Mouse (Mus musculus) brain, embryonic 14.5 days (tissue): Measurements from ENCODE around the gene AL731706.2.

Experiments used
- CTCF ChIP-seq: fragments of 200-500 bp; IDR thresholded peaks from 2 replicates; pipeline ENCODE4 v1.5.1; 2012; ENCODE audit warnings: inconsistent platforms, mild to moderate bottlenecking, moderate library complexity, borderline replicate concordance; ENCODE audit not compliant: insufficient read depth, insufficient read length; ENCODE audit errors: extremely low read depth
- POLR2A ChIP-seq: fragments of 200-500 bp; IDR thresholded peaks from 2 replicates; pipeline ENCODE4 v1.6.1; 2012; ENCODE audit warnings: mild to moderate bottlenecking, inconsistent platforms, borderline replicate concordance; ENCODE audit not compliant: poor library complexity, insufficient read depth, insufficient read length, severe bottlenecking; ENCODE audit errors: extremely low read depth

- TF ChIP-seq CTCF (no peak), POLR2A (no peak)
These were observed 9.0 kb upstream of the AL731706.2 start for GRCm38 (mm10) chr2:136894494-136894893.
